Mouse (Mus musculus): ENCODE measurements around the gene Ank3.

The Ank3 gene

DNA sequence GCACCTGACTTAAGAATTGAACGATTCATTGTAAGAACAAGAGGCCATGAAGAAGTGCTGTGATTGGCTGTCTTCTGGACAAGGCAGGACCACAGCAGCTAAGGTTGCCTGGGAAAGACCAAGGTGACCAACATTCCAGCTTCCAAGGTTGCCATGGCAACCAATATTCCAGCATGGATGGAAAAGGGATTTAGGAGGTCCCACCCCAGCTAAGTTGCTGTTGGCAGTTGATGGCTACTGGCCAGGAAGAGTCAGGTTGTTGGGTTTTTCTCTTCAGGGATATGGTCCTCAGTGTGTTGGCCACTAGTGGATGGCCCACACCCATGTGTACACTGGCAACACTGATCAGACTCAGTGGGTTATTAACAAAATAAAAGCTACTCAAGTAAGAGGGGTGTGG, 204.1 kb downstream of the Ank3 start:
- ATAC-seq (ENCODE audit: insufficient number of reproducible peaks, low FRiP score, low TSS enrichment): no peak

- ATAC-seq (ENCODE audit: insufficient number of reproducible peaks, low FRiP score, low TSS enrichment): no peak
Observed at GRCm38 (mm10) chr10:69604609-69605008, 206.0 kb downstream of the Ank3 start.

GRCm38 (mm10) chr10:69605211-69605610, 206.6 kb downstream of the Ank3 start:
- ATAC-seq (ENCODE audit: insufficient number of reproducible peaks, low FRiP score, low TSS enrichment): peak; percentile 52; the same call in 1 of the 2 replicates

DNA sequence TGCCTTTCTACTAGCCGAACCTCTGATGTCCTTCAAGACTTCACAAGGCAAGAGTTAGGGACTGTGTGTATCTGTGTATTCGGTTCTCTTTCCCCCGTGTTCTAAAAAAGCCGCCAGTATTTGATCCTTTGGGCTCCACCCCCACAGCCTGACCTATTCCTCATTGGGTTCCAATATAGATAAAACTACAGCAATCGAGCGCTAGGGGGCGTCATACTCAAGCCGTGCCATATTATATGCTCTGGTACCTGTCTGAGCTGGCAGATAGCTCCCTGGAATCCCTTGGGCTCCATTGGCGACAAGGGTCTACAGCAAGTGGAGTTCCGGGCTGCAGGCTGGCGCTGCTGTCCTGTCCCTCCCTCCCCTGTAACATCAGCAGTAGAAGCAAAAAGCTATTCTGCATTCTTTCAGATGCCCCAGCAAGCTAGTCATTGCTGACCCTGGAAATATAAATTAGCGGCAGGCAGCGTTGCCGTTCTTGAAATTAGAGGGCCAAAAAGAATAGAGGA, 209.1 kb downstream of the Ank3 start:
- no peak for ATAC-seq (ENCODE audit: insufficient number of reproducible peaks, low FRiP score, low TSS enrichment)

DNA sequence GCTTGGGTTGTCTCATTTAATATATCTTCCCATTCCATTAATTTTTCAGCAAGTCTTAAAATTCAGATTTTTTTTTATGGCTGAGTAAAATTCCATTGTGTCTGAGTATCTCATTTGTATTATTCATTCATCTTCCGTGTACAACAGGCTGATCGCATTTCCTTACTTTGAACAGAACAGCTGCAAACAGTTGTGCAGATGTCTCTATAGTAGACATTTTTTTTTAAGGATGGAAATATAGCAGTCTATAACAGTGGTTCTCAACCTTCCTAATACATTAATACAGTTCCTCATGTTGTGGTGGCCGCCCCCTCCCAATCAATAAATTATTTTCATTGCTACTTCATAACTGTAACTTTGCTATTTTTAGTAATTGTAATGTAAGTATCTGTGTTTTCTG, 212.7 kb downstream of the Ank3 start:
- ATAC-seq (ENCODE audit: insufficient number of reproducible peaks, low FRiP score, low TSS enrichment): no peak

- 0 out of 2 replicates have a peak, but pooled peaks have one; percentile 10 for ATAC-seq (ENCODE audit: insufficient number of reproducible peaks, low FRiP score, low TSS enrichment)
Observed at GRCm38 (mm10) chr10:69611839-69612340, 213.3 kb downstream of the Ank3 start.

DNA sequence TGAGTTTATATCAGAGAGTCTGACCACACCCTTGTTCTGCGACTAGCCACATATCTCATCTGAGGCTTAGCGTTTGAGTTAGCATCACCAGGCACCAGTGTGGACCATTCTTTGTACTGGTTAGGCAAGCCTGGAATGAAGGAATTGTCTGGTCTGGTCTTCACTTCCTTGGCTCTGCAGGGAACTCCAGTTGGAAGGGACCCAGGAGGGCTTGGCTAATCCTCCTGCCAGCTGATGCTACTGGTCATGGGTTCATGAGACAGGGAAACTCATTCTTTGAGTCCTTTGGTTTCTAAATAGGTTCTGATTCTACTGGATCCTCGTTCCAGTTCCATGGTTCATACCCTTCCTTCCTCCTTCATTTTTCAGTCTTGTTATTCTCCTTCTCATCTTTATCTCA, 218.4 kb downstream of the Ank3 start:
- no peak for ATAC-seq (ENCODE audit: insufficient number of reproducible peaks, low FRiP score, low TSS enrichment)

- ATAC-seq (ENCODE audit: insufficient number of reproducible peaks, low FRiP score, low TSS enrichment): no peak
Observed at GRCm38 (mm10) chr10:69617537-69618112, 219.1 kb downstream of the Ank3 start.

GRCm38 (mm10) chr10:69620692-69621382, 222.3 kb downstream of the Ank3 start:
- ATAC-seq (ENCODE audit: insufficient number of reproducible peaks, low FRiP score, low TSS enrichment): no peak

DNA sequence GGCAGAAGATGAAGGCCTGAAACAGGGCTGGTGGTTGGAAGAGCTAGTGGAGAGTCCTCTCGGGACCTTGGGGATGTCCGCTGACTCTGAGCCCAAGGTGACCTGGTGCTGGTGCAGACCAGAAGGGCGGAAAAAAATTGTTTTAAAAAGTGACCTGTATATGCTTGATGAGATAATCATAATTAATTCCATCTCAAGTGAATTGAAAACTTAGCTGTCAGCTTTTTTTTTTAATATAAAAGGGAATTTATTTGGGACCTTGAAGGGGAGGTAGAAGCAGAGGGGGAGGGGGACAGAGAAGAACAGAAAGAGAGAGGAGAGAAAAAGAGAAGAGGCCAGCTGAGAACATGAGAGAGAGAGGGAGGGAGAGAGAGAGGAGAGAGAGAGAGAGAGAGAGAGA, 229.2 kb downstream of the Ank3 start:
- ATAC-seq (ENCODE audit: insufficient number of reproducible peaks, low FRiP score, low TSS enrichment): no peak

DNA sequence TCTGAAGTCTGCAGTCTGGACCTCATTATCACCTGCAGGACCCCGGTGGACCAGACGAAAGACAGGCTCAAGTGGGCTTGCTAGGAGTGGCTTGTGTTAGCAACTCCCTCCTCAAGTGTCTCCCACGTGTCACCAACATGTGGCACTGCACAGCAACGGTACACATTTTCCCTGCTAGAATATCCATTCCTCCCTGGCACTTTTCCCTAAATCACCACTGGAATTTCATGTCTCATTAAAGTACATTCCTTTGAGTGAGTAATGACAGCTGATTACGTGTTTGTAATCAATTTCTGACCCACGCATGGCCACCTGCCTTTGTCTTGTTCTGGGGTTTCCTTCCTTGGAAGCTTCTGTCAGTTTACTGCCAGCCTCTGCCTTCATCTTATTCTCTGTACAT, 230.2 kb downstream of the Ank3 start:
- no peak for ATAC-seq (ENCODE audit: insufficient number of reproducible peaks, low FRiP score, low TSS enrichment)

DNA sequence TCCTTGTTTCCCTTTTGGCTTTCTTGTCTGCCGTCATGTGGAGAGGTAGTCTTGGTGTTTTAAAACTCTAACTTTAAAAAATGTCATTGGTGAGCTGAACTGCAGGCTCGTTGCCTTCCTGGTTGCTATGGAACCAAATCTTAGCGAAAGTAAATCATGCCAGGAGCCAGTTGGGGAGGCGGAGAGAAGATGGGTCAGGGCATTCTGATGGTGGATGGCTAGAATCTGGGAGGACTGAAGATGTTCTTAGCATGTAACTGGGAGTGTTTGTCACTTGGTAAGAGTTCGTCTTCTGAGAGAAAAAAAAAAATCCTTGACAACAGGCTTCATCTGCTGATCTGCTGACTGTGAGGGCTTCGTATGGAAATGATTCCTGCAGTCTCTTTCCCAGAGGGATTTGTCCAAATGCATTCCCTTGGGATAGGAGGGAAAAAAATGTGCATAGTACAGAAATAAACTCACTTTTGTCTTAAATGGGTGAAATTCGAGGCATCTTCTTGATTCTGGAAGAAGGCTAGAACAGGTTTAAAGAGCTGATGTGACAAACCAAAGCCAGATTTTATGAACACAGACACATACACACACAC, 232.3 kb downstream of the Ank3 start:
- no peak for ATAC-seq (ENCODE audit: insufficient number of reproducible peaks, low FRiP score, low TSS enrichment)

DNA sequence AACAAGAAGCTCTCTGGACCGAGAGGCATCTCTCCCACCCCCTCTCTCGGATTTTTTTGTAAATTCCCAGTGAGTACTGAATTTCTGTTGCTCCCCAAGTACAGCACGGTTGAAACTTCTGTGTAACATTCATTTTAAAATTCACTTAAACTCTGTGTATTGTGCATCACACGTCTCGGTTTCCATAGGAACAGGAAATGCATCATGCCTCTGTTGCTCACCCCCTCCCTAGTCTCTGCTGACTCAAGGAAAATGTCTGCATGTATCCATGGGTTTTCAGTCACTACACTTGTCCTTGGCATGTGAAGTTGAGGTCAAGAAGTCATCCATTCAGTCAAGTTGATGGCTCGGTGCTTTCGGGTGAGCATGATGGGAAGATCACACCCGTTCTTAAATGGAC, 234.3 kb downstream of the Ank3 start:
- ATAC-seq (ENCODE audit: insufficient number of reproducible peaks, low FRiP score, low TSS enrichment): no peak

DNA sequence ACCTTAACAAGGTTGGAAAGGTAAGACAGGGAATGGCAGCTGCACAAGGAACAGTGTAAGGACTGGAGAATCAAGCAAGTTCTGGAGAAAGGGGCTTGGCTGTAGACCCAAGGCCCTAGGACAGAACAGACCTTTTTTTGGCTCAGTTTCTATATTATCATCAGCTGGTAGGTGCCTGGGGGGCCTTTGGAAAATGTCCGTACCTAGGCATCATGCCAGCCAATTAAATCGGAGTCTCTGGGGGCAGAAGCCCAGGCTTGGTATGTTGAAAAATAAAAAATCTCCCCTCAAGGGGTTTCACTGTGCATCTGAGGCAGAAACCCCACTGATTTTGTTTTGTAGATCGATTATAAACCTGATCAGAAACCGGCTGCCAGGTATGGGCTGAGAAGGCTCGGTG, 236.3 kb downstream of the Ank3 start:
- no peak for ATAC-seq (ENCODE audit: insufficient number of reproducible peaks, low FRiP score, low TSS enrichment)

DNA sequence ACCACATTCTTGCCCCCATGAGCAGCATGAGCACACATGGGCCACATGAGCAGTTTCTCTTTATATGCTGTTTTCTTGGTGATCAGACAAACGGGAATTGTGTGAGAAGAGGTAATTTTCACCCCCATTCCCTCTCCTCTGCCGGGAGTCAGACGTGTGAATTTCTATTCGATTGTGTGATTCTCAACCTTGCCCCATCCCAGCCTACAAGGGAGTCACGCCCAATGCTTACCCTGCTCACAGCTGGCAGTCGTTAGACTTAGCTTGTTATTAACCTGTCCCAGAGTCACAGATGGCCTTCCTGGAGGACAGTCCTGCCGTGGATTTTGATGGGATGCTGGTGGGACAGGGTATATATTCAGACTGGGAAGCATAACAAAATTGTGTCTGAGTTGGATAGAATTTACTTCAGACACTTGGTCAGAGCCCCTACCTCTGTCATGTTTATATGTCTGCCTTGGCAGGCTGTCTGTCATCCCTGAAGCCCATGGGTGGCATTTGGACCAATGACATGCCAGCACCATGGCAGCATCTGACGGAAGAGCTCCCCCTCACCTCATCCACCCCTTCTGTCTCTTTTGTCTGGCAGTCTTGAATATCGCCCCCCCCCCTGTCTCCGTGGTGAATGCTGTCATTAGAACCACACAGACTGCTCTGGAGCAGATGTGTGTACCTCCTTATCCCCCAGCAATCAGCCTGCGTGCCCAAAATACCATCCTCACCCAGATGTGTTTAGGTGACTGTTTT, 237.5 kb downstream of the Ank3 start:
- ATAC-seq (ENCODE audit: insufficient number of reproducible peaks, low FRiP score, low TSS enrichment): no peak

DNA sequence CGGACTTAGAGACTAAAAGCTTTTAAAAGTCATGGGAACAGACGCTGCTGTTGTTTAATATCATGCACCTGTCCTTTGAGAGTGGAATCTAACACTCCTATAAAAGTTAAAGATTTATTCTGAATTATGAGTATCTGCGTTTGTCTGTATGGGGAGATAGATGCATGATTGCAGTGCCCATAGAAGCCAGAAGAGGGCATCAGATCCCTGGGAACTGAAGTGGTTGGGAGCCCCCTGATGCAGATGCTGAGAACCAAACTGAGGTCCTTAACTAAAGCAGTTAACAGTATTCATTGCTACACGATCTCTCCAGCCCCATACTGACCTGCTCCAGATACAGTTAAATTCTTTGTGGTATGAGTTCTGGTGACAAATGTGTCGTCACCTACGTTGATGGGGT, 240.6 kb downstream of the Ank3 start:
- ATAC-seq (ENCODE audit: insufficient number of reproducible peaks, low FRiP score, low TSS enrichment): no peak

- ATAC-seq (ENCODE audit: insufficient number of reproducible peaks, low FRiP score, low TSS enrichment): no peak
Observed at GRCm38 (mm10) chr10:69640617-69641016, 242.0 kb downstream of the Ank3 start.

DNA sequence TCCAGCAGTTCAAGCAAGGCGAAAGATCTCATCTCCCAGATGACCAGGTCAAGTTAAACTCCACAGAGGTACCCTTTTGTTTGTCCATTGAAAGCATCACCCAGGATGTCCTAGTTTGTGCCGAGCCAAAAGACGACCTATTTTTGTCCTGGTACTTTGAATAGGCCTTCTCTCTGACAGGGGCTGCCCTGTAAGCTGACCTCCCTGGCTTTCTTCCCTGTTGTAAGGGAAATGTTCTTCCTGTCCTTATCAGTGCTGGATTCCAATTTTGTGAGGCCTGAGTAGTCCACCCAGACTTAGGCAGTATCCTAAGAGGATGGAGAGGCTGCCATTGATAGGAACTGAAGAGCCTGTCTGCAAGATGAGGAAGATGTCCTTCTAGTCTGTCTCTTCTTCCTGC, 244.9 kb downstream of the Ank3 start:
- ATAC-seq (ENCODE audit: insufficient number of reproducible peaks, low FRiP score, low TSS enrichment): no peak

- ATAC-seq (ENCODE audit: insufficient number of reproducible peaks, low FRiP score, low TSS enrichment): no peak
Observed at GRCm38 (mm10) chr10:69643986-69644385, 245.4 kb downstream of the Ank3 start.

DNA sequence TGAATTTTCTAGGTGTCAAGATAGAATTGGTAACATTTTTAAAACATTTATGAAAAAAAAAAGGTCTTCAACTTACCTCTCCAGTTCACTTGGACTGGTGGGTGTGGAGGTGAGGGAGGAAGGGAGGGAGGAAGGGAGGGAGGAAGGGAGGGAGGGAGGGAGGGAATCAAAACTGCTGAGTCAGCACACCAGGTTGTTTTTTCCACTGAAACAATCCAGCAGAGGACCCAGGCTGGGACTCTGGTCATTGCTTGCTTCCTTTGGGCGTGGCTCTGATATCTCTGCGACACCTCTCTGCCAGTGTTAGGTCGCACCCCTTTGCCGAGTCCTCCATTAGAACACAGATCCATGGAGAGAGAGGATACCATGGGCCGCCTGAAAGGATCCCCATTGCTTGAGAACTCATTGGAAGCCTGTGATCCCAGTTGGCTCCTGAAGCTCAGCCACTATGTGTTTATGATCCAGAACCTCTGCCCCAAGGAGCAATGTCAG, 246.8 kb downstream of the Ank3 start:
- ATAC-seq (ENCODE audit: insufficient number of reproducible peaks, low FRiP score, low TSS enrichment): no peak

DNA sequence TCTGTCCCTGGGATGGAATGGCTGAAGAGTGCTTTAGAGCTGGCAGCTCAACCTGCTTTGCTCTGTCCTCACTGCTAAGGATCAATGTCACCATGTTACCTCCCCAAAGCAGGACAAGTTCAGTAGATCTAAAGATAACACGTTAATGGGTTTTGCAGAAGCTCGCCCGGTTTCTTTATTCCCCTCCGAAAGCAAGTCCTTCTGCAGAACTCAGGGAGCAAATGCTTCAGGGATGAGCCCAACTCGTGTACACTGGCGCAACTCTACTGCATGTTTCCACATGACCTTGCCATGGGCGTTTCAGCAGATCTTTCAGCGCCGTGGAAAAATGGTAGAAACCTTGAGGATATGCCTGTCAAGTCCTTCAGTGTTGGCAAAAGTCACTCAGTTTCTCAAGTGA, 247.4 kb downstream of the Ank3 start:
- ATAC-seq (ENCODE audit: insufficient number of reproducible peaks, low FRiP score, low TSS enrichment): no peak
